8 mouse cellular contexts compared by ENCODE assay signal in genomic region chr6:70844002-70844804, GRCm38 (mm10). TPM values are rescaled to one million over a fixed set of nuclear protein-coding genes. Genes with fewer than 3 reads are reported as not detected.
DNase-seq lines count a peak whose midpoint lies in the region; ATAC-seq lines count a peak whose summit lies in the region.

Gene Eif2ak3, plus strand, starts transcription at chr6:70844515.

- no peaks in the 10 kb centered on the region for H3K36me3 ChIP-seq in hindbrain, embryonic 15.5 days

- peak within 1 kb of the TSS; percentile 77 for H3K4me2 ChIP-seq in hindbrain, embryonic 15.5 days

- peaks cover 36% of the 10 kb centered on the region for H3K4me1 ChIP-seq in hindbrain, embryonic 15.5 days (replicated peaks)

- no peaks in the 10 kb centered on the region for H3K27me3 ChIP-seq in hindbrain, embryonic 15.5 days

- under 1% methylated on average over 63 of the region's 63 CpGs for WGBS in hindbrain, embryonic 15.5 days

- H3K4me3 ChIP-seq in hindbrain, embryonic 15.5 days, result peak within 1 kb of the TSS; percentile 74

- peak; percentile 99 for DNase-seq in T-cell, adult 2 months (ENCODE audit: low spot score)
- peak; percentile 98 to 99 for DNase-seq in cerebellum, postnatal 36 days
- peak; percentile 98 to 100 for DNase-seq in frontal cortex, postnatal 36 days (ENCODE audit: low spot score in 2 of 2)
- DNase-seq in left cerebral cortex, adult 11 months (ENCODE audit: low spot score), result peak; percentile 100
- DNase-seq in lung, postnatal 4 days, result peak; percentile 99
- DNase-seq in retina, postnatal 7 days (ENCODE audit: low read depth, low spot score), result peak; percentile 98
- peak; percentile 95 for DNase-seq in urinary bladder, adult 2 months (ENCODE audit: low spot score)

- H3K27ac ChIP-seq in hindbrain, embryonic 15.5 days (replicated peaks), result peak within 1 kb of the TSS; percentile 89

- peak; percentile 100 for ATAC-seq in hindbrain, embryonic 15.5 days (ENCODE audit: low FRiP score, low read depth)

- H3K9me3 ChIP-seq in hindbrain, embryonic 15.5 days, result no peaks in the 10 kb centered on the region

- H3K9ac ChIP-seq in hindbrain, embryonic 15.5 days, result peak within 1 kb of the TSS; percentile 68

RNA-seq across cellular contexts. Expression of gene Eif2ak3, which starts in this region (rescaled TPM):
- polyA plus RNA-seq in hindbrain, embryonic 15.5 days (2015; fragmentation: Nextera tagmentation; extraction: Ambion mirVana), result 12.4 and 13.1 TPM in 2 replicates
- polyA plus RNA-seq in urinary bladder, adult 2 months (2012; rRNA removed), result 15.6 and 16.3 TPM in 2 replicates

Comparison
In these comparisons a context has a peak if more than half of its experiments do, and no peak if none do; other contexts are left out.
1. Peak in every context shown above with its lines: DNase-seq, ATAC-seq, H3K4me3 ChIP-seq and H3K27ac ChIP-seq.